Mouse (Mus musculus): ENCODE results near the gene Magi2.
"Not testable (repeated sequence)": the region's sequence is repeated elsewhere in the genome, so short reads cannot be mapped to it uniquely, and the experiment has no call there.

Magi2 gene

DNA sequence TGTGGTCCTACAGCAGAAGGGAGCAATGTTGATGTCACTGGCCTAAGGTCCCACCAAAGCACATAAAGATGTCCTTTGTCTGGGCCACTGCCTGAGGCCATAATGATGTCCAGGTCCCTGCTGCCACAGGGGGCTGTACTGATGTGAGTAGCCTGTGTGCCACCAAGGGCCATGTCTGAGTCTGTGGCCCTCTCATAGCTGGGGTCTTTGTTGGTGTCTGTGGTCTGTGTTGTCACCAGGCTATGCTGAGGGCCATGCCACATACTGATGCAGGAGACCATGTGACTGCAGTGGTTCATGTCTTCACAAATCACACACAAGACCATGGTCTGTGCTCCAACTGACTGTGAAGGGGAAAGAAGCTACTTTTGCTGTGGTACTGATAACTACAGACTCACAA is 1015.7 kb downstream of the Magi2 start:
- in situ Hi-C loops (cut with MboI): no loop called here

DNA sequence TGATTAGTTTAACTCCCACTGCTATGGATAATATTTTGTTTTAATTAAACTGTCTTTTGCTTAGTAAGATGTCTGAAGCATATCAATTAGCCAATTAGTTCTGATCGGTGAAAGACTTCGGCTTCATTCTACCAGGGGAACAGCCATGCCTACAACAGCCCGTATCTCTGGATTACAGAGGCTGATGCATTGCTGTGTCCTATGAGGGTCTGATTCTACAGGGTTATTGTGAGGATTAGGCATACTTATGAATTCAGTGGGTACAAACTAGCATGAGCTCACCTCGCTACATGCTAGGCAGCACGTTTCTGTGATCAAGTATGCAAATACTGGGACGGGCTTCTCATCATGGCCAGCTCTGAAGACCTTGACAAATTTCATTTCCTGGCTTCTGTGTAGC is 1022.5 kb downstream of the Magi2 start:
- in situ Hi-C loops (cut with MboI): no loop called here

DNA sequence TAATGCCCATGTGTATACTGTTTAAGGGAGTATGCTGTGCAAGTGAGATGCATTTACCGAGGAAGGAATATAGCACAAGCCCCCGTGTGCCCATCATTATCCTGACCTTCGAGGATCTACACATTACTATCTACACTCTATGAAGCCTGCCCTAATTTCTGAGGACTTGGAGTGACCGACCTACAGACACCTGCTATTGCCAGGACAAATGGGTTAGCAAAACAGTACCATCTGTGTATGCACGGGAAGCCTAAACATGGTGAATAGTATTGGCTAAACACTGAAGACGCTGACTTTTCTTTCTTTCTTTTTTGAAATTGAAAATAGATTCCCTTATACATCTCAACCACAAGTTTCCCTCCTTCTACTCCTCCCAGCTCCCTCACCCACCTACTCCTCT is 1024.7 kb downstream of the Magi2 start:
- in situ Hi-C loops (cut with MboI): no loop called here

DNA sequence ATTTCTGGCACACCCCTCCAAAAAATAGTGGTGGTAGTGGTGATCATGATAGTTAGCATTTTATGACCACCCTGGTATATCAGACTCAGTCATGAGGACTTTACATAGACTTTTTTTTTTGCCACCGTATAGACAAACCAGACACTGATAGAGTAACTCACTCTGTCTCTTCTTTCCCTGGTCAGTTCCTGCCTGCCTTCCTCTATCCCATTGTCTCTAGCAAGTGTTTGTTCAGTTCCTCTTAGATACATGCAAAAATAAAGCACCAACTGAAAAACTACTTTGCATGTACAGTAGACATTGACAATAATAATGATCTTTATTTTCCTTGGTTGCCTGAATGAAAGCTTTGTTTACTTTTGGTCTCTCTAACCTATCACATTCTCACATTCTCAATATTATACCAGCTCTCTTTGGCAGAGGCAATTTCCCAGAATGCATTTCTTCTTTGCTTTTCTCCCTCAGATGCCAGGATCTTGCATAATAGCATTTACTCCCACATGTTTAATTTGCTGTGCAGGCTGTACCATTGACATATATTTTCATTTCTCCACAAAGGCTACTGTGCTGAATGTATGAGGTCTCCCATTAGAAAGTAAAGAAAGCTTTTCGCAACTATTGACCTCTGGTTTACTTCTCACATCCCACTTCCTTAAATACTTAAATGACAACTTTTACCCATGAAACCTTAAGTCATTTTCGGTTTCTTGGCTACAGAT is 1029.5 kb downstream of the Magi2 start:
- in situ Hi-C loops (cut with MboI): no loop called here

DNA sequence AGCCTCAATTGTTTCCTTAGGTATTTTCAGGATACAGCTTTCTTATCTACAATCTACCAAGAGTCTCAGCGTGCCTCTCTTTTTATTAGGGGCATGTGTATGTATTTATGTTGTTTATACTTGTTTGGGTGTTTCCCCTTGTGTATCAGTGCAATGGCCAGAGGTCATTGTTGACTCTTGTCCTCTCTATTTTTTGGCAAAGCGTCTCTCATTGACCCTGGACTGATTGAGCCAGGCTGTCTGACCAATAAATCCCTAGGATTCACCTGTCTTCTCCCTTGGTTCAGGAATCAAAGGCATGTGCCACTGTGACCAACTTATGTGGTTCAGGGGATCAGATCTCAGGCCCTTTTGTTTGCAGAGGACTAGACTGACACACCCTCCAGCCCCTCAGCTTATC is 1030.1 kb downstream of the Magi2 start:
- in situ Hi-C loops (cut with MboI): no loop called here

DNA sequence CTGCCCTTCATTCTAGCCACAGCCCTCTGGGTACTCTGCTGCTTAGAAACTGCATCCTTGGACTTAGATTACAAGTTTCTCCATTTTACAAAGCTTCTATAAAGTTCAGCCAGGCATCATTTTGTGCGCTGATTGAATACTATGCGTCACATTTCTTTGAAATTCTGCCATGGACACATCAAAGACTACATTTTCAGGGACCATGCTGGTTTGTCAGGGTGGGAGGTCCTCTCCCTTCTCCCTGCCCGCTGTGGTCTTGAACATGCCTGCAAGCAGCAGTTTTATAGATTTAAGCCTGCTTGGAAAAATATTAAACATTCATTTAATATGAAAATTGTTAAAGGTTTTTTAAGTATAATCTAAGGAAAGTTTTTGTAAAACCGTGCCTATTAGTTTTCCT is 1030.6 kb downstream of the Magi2 start:
- in situ Hi-C loops (cut with MboI): no loop called here

DNA sequence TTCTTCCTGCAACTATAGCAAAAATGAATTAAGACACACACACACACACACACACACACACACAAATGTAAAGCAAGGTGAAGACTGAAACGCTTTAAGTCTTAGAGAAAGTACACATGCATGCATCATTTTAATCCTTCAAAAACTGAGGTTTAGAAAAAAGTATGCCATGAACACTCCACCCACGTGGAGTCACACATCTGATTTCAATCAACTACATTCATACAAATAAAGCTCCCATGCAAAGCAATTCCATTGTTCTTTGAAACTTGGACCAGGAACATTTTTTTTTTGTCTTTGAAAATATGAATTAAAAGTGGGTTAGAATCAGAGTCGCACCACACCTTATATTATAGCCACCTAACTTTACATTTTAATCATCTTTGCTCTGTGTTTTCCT is 1032.9 kb downstream of the Magi2 start:
- in situ Hi-C loops (cut with MboI): no loop called here

DNA sequence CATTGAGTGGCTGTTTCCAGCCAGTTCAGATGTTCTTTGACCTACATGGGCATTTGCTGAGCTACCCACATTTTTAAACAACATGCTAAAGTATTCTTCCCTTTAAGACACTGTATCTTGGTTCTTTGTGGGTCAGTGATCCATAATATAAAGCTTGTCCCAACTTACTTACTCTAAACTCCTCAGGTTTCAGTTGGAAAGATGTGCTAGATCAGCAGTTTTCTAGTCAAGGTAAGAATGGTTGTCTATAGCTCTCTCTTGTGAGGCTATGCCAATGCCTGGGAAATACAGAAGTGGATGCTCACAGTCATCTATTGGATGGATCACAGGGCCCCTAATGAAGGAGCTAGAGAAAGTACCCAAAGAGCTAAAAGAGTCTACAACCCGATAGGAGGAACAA is 1045.8 kb downstream of the Magi2 start:
- in situ Hi-C loops (cut with MboI): not testable (repeated sequence)

DNA sequence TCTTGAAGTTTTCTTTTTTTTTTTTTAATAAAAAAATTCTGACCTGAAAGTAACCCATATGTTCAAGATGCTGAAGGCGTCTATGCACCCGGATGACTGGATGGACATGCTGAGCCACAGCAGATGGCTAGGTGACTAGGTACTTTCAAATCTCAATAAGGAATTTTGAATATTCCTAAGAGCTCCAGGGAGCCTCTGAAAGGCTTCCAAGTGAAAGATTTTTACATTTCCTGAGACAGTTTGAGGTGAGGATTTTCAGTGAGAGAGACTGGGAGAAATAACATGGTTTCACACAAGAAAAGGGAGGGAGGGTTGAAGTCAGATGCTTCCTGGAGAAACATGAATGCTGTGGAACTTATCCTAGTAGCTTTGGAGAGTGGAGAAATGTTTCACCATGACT is 1048.8 kb downstream of the Magi2 start:
- in situ Hi-C loops (cut with MboI): no loop called here

DNA sequence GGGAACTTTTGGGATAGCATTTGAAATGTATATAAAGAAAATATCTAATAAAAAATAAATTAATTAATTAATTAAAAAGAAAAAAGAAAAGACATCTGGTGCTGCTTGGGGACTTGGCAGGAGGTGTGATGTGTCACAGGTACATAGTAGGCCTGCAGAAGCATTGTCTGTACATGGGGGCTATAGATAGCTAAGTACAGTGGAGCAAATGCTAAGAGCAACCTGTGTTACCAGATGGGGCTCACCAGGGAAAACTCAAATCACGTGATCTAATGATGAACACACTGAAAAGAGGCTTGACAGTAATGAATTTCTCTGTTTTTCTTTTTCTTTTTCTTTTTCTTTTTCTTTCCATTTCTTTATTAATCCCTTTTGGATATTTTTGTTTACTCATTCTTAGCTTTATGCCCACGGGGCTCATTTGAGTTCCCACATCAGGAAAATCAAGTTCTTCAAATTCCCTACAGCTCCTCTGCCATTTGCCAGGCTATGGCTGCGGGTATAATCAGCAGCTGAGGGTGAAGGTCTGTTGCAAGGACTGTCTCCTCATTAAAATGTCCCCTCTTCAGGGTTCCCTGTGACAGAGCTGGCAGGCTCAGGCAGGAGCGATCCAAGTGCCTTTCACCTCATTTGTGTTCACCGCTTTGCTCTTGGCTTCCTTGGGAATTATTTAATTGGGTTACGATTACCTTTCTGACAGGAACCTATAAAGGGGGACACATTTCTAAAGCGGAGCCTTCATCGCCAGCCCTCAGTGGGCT is 1058.4 kb downstream of the Magi2 start:
- in situ Hi-C loops (cut with MboI): no loop called here

DNA sequence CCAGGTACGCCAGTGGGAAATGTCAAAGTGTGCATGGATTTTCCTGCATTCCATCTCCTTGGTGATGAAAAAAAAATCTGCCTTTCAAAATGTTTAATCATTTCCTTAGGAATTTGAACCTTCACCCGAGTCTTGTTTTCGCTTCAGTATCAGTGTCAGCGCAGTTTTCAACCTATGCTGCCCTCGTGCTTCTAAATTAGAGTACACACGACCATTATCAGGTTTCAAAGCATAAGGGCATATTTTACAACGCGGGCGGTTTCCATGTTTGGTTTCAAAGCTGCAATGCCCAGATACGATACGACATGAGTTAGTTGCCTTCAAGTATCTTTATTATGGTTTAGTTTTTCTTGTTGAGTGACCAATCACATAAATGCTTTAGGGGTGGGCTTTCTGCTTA is 1067.7 kb downstream of the Magi2 start:
- in situ Hi-C loops (cut with MboI): no loop called here

DNA sequence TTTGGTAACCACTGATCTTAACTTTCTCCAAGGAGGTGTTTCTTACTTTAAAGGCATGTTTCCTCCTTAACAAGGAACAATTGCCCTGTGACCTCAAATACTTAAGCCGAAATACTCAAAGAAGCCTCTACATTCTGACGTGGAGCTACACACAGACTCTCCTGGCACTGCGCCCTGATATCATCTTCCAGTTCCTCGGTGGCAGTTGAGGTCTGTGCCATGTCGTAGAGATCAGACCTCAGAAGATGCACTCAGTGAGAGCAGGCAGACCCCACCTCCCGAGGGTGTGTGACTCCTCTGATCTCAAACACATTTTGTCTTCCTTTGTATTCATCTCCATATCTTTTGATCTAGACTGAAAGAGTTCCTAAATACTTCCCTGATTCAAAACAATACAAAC is 1073.0 kb downstream of the Magi2 start:
- in situ Hi-C loops (cut with MboI): no loop called here

DNA sequence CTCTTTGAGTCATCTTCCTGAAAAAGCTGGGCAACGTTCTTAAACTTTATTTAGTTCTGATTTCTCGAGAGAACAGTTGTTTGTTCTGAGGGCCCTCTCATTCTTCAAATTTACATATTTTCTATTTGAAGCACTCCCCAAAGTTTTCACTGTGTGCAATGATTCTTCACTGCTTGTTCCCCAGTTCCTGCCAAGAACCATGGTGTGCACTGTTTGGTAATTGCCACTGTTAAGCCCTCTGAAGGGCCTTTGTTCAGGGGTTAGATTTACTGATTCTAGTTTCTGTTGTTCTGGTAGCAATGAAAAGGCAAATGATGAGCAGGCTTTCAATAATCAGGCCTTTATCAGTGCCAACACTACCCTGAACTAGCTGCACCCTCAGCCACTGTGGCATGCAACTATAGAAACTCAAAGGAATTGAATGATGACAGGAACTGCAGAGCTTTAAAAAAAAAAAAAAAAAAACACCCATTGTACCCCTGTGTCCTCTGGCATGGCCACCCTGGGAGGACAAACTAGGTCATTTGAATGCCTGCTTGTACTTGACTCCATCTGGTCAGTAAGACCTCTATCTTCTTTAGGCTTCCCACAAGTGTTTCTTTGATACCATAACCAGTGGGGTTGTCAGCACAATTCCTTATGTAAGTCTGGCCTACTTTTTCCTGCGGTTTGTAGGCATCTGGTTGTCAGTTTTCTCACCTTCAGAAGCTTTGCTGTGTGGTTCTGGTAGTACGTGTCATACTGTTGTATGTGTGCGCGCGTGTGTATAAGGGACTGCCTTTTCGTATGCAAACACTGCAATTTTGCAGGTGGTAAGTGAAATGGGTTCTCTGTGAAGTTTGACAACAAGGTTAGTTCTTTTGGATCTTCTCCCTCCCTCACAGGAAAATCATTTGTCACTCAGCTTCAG is 1076.5 kb downstream of the Magi2 start:
- in situ Hi-C loops (cut with MboI): no loop called here

DNA sequence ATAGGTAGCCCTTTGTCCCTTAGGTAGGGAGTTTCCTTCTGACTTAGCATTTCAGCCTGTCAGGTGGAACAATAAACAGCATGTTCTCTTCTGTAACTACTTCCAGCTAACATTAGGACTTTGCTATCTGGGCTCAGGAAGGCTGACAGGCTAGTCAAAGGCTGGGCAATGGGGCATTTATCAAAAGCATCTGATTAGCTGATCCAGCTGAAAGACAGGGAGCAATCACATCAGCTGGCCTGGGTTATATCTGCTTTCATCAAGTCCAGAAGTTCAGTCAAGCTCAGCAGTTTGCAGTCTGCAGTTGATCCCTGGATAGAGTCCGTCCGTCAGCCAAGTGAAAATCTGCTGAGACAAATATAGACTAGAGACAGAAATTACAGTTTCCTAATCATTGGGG is 1094.1 kb downstream of the Magi2 start:
- in situ Hi-C loops (cut with MboI): no loop called here

DNA sequence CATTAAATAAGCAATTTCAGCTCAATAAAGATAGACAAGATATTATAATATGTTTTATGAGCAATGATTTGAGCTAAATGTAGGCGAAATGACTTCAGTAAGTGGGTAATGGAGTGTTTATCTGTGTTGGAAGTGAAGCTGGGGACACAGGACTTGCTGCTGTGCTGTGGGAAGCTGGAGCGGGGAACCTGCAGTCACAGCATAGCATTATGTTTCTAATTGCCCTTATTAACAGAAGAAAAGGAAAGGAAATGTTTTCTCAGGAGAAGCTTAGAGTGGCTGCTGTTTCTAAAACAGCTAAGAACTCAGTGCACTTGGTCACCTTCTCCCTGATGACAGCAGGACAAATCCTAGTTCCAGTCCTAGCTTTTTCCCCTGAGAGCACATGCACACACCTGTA is 1098.5 kb downstream of the Magi2 start:
- in situ Hi-C loops (cut with MboI): no loop called here

DNA sequence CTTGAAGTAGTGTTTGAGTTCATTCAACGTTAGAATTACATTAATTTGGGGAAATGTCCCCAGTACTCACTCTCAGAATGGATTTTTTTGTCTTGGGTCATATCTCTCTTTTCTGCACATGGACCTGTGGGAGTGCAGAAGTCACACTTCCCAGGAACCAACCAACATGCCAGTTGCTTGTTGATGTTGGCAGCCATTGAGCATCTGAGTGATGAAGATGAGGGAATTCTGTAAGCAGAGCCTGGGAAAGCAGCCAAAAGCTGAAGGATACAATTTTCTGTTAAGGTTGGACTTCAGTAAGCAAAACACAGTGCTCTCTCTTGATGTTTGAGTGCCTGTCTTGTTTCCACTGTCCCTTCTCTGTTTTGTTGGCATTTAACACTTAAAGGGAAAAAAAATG is 1102.1 kb downstream of the Magi2 start:
- in situ Hi-C loops (cut with MboI): no loop called here

DNA sequence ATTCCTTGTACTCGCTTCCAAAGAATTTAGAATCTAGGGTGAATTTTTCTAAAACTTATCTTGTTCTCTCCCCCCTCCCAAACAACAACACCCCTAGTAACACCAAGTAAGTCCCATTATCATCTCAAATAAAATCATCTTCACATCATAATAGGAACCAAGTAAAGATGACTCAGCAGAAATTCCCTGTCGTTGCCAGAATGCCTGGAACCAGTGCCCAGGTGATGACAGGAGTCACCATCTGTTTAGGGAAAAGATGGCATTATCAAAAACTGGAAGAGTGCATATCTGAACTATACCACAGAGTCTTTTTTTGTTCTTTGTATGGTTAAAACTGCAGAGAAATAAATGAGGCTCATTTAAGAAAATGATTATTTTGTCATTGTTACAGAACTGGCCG is 1103.2 kb downstream of the Magi2 start:
- in situ Hi-C loops (cut with MboI): no loop called here

DNA sequence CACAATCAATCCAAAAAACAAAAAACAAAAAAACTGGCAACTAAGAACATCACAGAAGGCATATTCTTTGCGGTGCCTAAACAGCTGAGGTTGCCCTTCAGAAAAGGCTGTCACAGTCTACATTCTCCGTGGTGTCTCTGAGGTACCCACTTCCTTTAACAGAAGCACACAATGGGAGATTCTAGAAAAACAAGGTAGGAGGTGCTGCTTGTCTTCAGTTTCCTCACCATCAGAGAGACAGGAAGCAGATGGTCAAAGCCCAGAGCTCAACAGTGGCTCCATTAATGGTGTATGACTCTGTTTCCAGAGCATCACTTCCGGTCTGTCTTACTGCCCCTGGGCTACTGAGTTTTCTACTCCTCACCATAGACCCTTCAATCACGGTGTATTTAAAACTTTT is 1105.7 kb downstream of the Magi2 start:
- in situ Hi-C loops (cut with MboI): no loop called here

DNA sequence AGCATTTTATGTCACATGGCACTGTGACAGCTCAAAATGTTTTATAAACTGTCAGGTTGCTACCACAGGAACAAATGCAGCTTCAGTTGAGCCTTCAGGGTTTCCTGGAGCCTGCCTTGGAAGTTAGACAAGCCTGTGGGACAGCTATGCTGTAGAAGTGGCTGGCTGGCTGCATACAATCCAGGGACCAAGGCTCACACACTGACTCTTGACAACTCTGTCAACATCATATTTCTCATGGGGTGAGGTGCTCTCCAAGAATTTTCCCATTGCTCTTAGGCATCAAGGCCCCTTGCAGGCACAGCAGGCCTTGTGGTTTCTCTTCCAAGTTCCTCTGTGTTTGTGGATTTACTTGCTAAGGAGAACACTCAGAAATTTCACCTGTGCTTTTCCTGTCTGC is 1107.7 kb downstream of the Magi2 start:
- in situ Hi-C loops (cut with MboI): no loop called here

DNA sequence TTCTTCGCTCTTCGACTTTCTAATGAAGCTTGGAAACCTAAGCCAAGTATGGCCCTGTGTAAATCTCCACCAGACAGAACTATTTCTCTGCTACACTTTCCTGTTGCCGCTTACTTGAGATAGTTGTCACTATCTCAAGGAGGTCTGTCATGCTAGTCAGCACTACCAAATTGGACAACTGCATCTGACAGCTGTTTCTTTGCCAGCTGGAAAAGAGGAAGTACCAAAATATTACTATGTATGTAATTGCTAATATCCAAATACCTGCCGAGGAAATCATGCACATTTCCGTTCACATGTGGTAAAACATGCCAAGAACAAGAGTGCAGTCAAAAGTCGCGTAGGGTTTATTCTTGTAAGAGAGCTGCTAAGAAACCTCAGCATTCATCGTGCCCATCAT is 1126.1 kb downstream of the Magi2 start:
- in situ Hi-C loops (cut with MboI): no loop called here

DNA sequence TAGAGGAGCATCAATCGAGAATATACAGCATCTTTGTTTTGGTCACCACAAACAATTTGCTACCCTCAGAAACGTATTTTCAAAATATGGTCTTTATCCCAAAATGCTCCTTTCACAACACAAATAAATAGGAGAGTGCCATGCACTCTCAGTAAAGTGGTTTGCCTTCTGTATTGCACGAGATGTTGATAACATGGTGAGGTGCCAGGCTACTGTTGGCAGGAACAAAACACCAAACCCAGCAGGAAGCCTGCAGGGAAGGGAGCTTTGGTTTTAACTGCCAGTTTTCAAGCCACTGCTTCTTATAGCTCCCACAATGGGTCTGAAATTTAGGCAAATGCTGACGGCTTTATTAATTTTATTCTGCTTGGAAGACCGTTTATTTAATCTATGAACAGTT is 1131.6 kb downstream of the Magi2 start:
- in situ Hi-C loops (cut with MboI): no loop called here

DNA sequence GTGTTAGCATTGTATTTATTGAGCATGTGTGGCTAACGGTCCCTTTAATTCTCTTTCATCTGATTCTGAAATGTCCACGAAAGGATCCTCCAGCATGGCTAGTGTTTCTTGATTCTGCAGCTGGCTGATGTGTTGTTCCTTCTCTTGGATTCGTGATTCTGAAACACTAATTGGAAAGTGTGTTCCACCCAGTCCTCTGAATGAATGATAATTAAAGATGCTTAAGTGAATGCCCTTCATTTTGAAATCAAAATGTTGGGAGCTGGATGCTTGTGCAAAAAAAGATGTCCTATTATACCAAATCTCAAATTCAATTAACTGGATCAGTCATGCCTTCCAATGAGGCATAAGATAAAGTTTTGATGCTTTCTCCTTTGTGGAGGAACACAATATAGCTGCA is 1132.2 kb downstream of the Magi2 start:
- in situ Hi-C loops (cut with MboI): no loop called here

DNA sequence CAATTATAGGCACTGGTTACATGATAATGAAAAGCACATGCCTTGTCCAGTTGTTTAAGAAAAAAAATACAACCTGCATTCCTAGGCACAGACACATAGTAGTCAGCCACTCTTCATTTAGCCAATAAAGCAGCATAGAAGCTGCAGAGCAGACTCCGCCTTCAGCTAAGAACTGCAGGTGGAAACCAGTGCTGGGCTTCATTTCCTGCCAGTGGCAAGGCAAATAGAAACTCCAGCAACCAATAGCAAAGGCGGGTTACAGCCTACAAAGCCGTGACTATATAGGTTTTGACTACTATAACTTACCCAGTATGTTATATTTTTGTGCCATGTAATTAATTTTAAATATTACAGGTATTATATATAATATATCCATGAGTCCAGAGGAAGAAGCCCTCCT is 1135.3 kb downstream of the Magi2 start:
- in situ Hi-C loops (cut with MboI): no loop called here
